Mouse (Mus musculus) left cerebral cortex, postnatal 25 days (tissue): ENCODE measurements around the gene 1700029H14Rik. TPM values are rescaled to one million over a fixed set of nuclear protein-coding genes. Genes with fewer than 3 reads are reported as not detected.
A peak's percentile ranks its signal among the peaks of the same experiment; 100 is the strongest.

Experiments used
- DNase-seq, 2 experiments: peaks; one replicate each; pipeline ENCODE4 v3.0.0; 2022; ENCODE audit warnings: low spot score in 2 of 2, mixed read lengths in 1 of 2
- intact Hi-C: fragments of 180-260 bp; cut with DNase I; formaldehyde crosslinking; loops from one replicate; pipeline ENCODE4 v1.15.1; 2025
- total RNA-seq, 2 experiments: library from RNA; stranded (reverse); gene quantifications; 2 replicates each; pipeline ENCODE4 v1.2.3; 2021

1700029H14Rik gene
- total RNA-seq, 2 experiments from 2014 or later: not detected

DNA sequence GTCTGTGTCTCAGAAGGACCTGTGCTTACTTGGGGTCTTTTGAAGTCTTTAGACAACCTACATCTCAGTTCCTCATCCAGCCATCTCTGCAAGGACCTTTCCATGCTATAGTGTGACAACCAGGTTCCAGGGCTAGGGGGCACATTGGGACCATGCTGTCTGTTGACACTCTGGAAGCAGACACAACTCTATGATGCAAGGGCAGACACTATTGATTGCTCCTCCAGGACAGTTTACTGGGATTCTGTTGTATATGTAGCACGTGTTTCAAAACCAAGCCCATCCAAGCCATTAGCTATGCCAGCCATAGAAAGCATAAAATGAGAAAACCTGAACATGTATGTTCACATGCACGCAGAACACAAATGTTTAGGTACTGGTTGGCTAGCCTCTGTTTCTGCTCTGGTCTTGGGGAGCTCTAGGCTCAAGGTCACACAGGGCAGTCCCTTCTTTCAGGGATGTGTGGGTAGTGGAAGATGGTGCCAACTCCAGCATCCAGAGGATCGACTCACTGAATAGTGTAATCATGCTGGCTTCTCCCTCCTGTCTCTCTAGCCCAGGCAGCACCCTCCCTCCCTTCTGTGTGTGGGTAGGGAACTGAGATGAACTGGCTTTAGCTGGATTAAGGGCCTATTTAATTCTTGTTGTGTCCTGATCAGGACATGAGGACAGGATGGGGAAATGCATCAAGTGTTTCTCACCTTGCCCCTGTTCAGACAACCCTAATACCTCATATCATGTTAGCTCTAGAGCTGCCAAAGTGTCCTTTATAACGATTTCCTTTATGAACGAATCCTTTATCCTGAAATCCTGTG lies 48.5 kb downstream of the 1700029H14Rik start:
- intact Hi-C loops: no loop called here
- no peak for DNase-seq

DNA sequence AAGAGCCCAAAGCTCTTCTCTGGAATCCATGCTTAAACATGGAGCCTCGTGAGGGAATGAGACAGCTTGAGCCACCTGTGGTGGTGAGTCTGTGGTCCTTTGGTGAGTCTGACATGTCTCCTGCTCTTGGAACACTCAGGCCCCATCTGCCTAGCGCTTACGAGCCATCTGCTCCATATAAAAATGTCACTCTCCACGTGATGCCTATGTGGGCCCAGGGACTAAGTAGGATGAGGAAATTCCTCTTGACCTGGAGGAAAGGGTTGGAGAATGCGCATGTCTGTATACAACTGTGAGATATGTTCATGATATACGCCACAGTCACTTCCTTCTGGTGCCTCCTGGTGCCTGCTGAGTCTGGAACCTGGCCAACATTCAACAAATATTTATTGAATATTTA lies 49.6 kb downstream of the 1700029H14Rik start:
- intact Hi-C loops: no loop called here
- no peak for DNase-seq

DNA sequence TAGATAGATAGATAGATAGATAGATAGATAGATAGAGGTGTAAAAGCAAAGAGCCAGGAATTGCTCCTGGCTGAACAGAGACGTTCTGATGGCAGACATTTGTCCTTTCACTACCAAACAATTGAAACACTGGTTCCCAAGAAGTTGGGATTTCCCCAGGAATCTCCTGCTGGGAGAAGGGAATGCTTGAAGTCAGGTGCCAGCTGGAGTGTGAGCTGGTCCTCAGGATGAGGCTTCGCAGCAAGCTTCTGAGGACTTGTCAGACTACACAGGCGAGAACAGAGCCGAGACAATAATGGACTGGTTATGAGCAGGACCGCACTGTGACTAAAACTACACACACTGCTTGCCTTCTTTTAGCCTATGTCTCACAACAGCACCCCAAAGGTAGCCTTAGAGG lies 50.2 kb downstream of the 1700029H14Rik start:
- DNase-seq: no peak
- intact Hi-C loops: no loop called here

DNA sequence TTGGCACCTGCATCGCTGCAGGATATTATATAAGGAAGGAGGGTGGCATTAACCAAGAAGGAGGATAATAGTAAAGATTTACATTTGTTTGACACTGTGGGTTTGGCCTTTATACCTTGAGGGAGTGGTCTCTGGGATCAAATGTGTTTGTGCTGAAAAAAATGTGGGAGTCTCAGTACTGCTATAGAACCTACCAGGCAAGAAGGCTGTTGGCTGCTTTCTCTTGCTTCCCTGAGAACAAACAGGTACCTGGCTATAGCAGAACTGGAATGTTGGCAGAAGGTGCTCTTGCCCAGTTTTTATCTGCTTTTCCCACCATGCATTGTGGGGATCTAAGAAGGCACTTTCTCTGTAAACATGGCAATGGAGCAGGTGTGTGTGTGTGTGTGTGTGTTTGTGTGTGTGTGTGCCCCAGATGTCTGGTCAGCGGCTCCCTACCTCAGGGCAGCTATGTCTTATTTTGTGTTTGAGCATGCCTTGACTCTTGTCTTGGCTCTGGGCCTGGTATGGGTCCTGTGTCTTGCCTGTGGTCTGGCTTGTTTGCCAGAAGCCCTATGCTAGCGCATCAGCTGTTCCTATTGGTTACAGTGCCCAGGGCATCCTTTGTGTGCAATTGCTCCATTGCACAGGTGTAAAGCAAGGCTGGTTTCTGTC lies 54.9 kb downstream of the 1700029H14Rik start:
- intact Hi-C loops: no loop called here
- DNase-seq: no peak

DNA sequence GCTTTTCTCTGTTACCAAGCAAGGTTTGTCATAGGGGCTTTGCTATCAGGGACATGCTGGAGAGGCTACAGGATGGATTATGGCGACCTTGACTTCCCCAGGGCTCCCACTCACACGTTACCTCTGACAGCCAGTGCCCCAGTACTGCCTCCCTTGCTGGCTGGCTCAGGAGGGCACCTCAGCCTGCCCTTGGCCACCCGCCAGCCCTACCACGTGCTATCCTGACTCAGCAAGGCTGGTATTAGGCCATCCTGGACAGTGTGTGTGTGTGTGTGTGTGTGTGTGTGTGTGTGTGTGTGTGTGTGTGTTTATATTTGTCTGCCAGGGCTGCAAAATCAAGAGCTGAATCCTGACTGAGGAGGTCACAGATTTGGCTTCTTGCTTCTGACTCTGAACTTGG lies 55.4 kb downstream of the 1700029H14Rik start:
- no peak for DNase-seq
- intact Hi-C loops: no loop called here

DNA sequence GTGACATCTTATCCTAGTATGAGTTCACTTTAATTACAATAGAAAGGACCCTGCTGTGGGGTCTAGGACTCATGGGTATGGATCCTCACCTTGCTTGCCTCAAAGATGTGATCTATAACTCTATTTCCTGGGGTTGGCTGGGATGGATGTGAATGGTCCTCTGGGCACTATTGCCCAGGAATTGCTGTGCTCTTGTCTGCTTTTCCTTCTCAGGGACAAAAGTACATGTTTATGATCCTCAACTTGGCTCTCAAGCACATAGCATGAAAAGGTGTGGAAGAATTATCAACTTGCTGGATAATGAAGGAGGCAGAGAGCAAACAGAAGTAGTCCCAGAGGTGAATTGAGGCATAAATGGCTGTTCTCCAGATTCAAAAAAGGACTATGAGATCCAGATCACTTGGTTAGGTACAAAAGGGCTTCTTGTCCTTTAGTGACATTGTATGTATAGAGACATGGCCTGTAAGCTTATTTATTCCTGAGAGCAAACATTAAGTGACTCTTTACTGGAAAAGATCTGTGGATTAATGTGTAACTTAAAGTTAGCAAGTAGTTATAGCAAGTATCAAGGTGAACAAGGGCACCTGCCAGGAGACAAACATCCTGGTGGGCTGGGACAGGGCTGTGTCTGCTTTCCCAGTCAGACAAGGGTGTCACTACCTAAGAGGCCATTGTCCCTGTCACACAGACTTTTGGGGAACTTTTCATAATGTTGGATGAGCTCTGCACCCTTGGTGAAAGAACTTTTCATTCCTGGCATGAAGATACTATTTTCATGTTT lies 57.2 kb downstream of the 1700029H14Rik start:
- intact Hi-C loops: no loop called here
- DNase-seq: no peak

DNA sequence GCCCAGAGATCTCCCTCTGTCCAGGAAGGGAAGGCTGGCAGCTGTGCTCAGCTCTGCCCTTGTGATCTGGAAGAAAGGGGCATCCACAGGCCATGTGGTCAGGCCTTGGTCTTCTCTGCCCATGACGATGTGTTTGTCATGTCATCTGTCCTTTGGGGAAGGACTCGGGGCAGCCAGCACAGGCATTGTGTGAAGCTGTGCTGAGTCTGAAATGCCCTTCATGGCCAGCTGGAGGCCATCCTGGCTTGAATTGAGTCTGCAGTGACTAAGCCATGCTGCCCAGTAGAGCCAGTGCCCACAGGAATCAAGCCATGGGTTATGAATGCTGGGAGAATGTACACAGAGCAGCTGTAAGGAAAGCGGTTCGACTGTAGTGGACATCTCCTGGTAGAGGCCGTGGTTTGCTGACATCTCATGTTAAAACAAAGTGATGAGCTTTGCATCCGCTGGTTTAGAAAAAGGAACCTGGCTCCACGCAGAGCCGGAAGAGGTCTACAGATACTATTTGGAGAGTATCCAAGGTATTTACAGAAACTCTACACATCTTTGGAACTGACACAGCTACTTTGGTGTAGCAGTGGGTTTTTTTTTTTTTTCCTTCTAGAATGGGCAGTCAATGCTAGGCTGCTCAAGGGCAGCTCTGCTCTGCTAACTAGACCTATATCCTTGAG lies 58.2 kb downstream of the 1700029H14Rik start:
- intact Hi-C loops: no loop called here
- DNase-seq: peak; percentile 12 to 35

DNA sequence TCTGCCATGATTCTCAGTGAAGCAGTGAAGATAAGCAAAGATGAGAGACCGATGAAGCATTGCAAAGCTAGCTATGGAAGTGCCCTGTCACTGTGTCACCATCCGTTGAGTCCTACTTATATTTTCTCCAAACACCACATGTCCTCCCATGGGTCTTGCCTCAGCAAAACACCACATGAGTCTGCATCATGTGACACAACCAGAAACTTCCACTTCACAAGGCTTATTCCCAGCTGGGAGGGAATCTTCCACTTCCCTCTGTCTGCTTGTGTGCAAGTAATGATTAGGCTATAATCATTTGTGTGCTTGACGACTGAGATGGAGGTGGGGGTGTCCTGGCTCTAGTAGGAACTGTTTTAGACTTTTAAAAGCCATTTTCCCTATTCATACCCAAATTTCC lies 61.0 kb downstream of the 1700029H14Rik start:
- no peak for DNase-seq
- intact Hi-C loops: no loop called here

Other genes with a start within 250 kb of the 1700029H14Rik start
- gene Tfdp1, start 223.7 kb downstream of the 1700029H14Rik start, total RNA-seq: 10 to 100 TPM; 65.7 to 66.9 TPM
- not detected for gene Atp4b, start 165.6 kb downstream of the 1700029H14Rik start, total RNA-seq
- gene Grk1, start 157.4 kb downstream of the 1700029H14Rik start, total RNA-seq: not detected
- 1 to 10 TPM; 5.0 to 5.6 TPM for gene Tmem255b, start 127.3 kb downstream of the 1700029H14Rik start, total RNA-seq
- gene Gas6, start 68.0 kb downstream of the 1700029H14Rik start, total RNA-seq: 10 to 100 TPM; 97.5 to 98.9 TPM
- gene Rasa3, start 115.1 kb upstream of the 1700029H14Rik start, total RNA-seq: 10 to 100 TPM; 56.7 TPM
- gene Cfap97d2, start 143.4 kb upstream of the 1700029H14Rik start, total RNA-seq: 1 to 10 TPM in 1 of 2 experiments, under 1 TPM in 1; 0.76 to 1.4 TPM
- gene Cdc16, start 195.2 kb upstream of the 1700029H14Rik start, total RNA-seq: 10 to 100 TPM; 49.6 to 51.6 TPM
- gene Upf3a, start 223.2 kb upstream of the 1700029H14Rik start, total RNA-seq: 10 to 100 TPM; 32.5 to 33.8 TPM